Mouse (Mus musculus): ENCODE results near the gene Fgf15.

DNA sequence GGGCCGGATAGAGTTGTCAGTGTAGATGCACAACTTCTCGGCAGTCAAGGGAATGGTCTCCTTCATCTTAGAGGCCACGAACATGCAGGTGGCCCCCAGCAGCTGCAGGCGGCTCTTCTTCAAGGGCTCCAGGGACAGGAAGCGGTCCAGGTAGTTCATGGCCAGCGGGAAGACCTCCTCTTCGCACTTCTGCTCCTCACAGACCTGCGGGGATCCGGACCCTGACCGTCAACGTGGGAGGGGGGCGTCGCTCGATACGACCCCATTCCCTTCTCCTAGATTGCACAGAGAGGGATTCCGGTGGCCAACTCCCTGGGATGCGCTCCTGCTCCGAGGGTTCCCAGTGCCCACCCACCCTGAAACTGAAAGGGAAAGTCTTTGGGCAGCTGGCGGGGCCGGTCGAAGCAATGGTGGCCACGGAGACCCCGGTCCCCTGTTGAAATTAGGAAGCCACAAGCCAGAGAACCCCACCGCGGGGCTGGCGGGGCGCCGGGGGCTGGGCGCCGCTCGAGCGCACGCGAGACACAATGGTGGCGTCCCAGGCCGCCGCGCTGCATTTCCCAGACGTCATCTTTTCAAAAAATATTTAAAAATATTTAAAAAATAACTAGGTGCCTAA, 41.7 kb downstream of the Fgf15 start:
- TF ChIP-seq CTCF (IDR thresholded peaks at IDR 0.05; ENCODE audit: borderline replicate concordance, insufficient read depth, low read depth, low read length), result no peak
- no peak for TF ChIP-seq POLR2A (IDR thresholded peaks at IDR 0.05; ENCODE audit: borderline replicate concordance, insufficient read depth, low read length)

Data from cerebellum, adult 2 months (tissue).